Mouse (Mus musculus) G1E (cell line): Measurements from ENCODE around the gene Itih2.

Experiments
- CTCF ChIP-seq: IDR thresholded peaks from 2 replicates; pipeline ENCODE4 v1.5.1; 2012; ENCODE audit warnings: low read depth, low read length, inconsistent platforms, mixed read lengths
- GATA1 ChIP-seq: IDR thresholded peaks from 2 replicates; pipeline ENCODE4 v1.6.1; 2012; ENCODE audit warnings: borderline replicate concordance, low read length, inconsistent platforms, mixed read lengths
- GATA2 ChIP-seq: IDR thresholded peaks from 2 replicates; pipeline ENCODE4 v1.6.1; 2012; ENCODE audit warnings: low read depth, low read length, inconsistent platforms, borderline replicate concordance
- POLR2AphosphoS5 ChIP-seq: IDR thresholded peaks from 2 replicates; pipeline ENCODE4 v1.6.1; 2012; ENCODE audit warnings: low read depth, low read length, inconsistent platforms; ENCODE audit not compliant: insufficient replicate concordance
- TAL1 ChIP-seq: conservative IDR thresholded peaks from 2 replicates; pipeline ENCODE4 v1.6.1; 2012; ENCODE audit warnings: low read depth, low read length, inconsistent platforms, mixed read lengths

DNA sequence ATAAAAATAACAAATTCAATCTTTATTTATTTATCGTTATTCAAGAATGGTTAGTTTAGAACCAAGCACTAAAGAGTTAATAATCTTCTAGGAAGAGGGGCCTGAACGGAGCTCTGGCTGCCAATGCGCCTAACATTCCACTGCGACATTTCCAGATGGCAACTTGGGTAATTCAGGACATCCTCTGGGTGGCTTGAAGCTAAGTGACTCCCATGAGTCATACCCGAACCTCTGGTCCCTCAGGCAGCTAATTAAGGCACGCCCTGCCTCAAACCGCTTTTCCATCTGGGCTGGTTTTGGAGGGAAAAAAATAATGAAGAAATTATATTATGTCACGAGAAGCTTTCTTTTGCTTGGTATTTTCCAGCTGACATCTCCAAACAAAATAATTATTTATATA is 36.8 kb upstream of the Itih2 start:
- TF ChIP-seq GATA1, result no peak
- TF ChIP-seq CTCF, result no peak
- no peak for TF ChIP-seq POLR2AphosphoS5
- no peak for TF ChIP-seq TAL1
- no peak for TF ChIP-seq GATA2
